Mouse (Mus musculus) ES-Bruce4 (cell line): ENCODE measurements around the gene Myo18a.
"Not testable (repeated sequence)": the region's sequence is repeated elsewhere in the genome, so short reads cannot be mapped to it uniquely, and the experiment has no call there.

ENCODE experiments used
- CTCF ChIP-seq: IDR thresholded peaks from one replicate; pipeline ENCODE4 v1.8.1; 2011; ENCODE audit warnings: low read depth, low read length
- EP300 ChIP-seq: IDR thresholded peaks from 2 replicates; pipeline ENCODE4 v1.6.1; 2011; ENCODE audit warnings: low read depth, low read length; ENCODE audit not compliant: insufficient read depth
- POLR2A ChIP-seq: IDR thresholded peaks from one replicate; pipeline ENCODE4 v1.8.1; 2011; ENCODE audit warnings: low read length; ENCODE audit not compliant: insufficient read depth

DNA sequence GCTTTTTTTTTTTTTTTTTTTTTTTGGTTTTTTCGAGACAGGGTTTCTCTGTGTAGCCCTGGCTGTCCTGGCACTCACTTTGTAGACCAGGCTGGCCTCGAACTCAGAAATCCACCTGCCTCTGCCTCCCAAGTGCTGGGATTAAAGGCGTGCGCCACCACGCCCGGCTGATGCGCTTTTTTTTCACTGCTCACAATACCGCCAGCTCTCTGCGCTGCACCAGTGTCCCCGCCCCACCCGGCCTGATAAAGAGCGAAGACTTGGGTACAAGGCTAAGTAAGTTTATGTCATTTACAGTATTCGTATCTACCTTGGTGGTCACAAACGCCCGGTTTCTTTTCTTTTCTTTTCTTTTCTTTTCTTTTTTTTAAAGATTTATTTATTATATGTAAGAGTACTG is 15.9 kb upstream of the Myo18a start:
- TF ChIP-seq CTCF, POLR2A, EP300: not testable (repeated sequence)
